Mouse (Mus musculus) midbrain, embryonic 14.5 days (tissue): ENCODE results near the gene Vmn1r2. TPM values are rescaled to one million over a fixed set of nuclear protein-coding genes. Genes with fewer than 3 reads are reported as not detected.
"Not testable (repeated sequence)": the region's sequence is repeated elsewhere in the genome, so short reads cannot be mapped to it uniquely, and the experiment has no call there.

Experiments
- ATAC-seq: fragments of 200-750 bp; cut with Nextera tagmentation; 2 replicates; pipeline ENCODE4 v1.8.0; 2017; ENCODE audit warnings: moderate number of reproducible peaks, moderate library complexity; ENCODE audit not compliant: low FRiP score, low TSS enrichment
- DNase-seq: peaks from one replicate; pipeline ENCODE4 v3.0.0-alpha.2; 2015
- H3K27ac ChIP-seq: fragments of 300-500 bp; sonication (generic); replicated peaks from 2 replicates; pipeline ENCODE4 v1.5.1; 2014; ENCODE audit warnings: mild to moderate bottlenecking, low read depth, low read length, moderate library complexity
- H3K27me3 ChIP-seq: fragments of 300-500 bp; sonication (generic); 2 replicates; pipeline ENCODE4 v1.6.1; 2014; ENCODE audit warnings: low read length, control low read depth, mixed read lengths; ENCODE audit not compliant: control insufficient read depth, insufficient read depth
- H3K36me3 ChIP-seq: fragments of 300-500 bp; sonication (generic); 2 replicates; pipeline ENCODE4 v1.6.1; 2014; ENCODE audit warnings: low read length, control low read depth; ENCODE audit not compliant: control insufficient read depth, insufficient read depth
- H3K4me1 ChIP-seq: fragments of 300-500 bp; sonication (generic); 2 replicates; pipeline ENCODE4 v1.6.1; 2014; ENCODE audit warnings: mild to moderate bottlenecking, antibody characterized with exemption, low read length, control low read depth; ENCODE audit not compliant: control insufficient read depth, insufficient read depth
- H3K4me2 ChIP-seq: fragments of 300-500 bp; sonication (generic); 2 replicates; pipeline ENCODE4 v1.6.1; 2014; ENCODE audit warnings: mild to moderate bottlenecking, low read length, moderate library complexity
- H3K4me3 ChIP-seq: fragments of 300-500 bp; sonication (generic); replicated peaks from 2 replicates; pipeline ENCODE4 v1.5.1; 2014; ENCODE audit warnings: low read depth, low read length
- H3K9ac ChIP-seq: fragments of 300-500 bp; sonication (generic); replicated peaks from 2 replicates; pipeline ENCODE4 v1.6.1; 2014; ENCODE audit warnings: mild to moderate bottlenecking, low read length, moderate library complexity
- H3K9me3 ChIP-seq: fragments of 300-500 bp; sonication (generic); 2 replicates; pipeline ENCODE4 v1.6.1; 2016; ENCODE audit warnings: low read length, control low read depth, mixed read lengths; ENCODE audit not compliant: control insufficient read depth
- WGBS: fragments of 180-500 bp; shearing (Covaris S2); extraction: QIAGEN DNeasy Blood & Tissue Kit; methylation state at CpG from one replicate; pipeline ENCODE4 v1.1.7; 2014; 5-methylcytosine and 5-hydroxymethylcytosine counted together
- polyA plus RNA-seq: library from polyadenylated mRNA; unstranded; fragments of >200 nt; fragmentation: Nextera tagmentation; extraction: Ambion mirVana; gene quantifications from 2 replicates; pipeline ENCODE4 v1.2.1, GENCODE M21; 2014

Vmn1r2 gene
- polyA plus RNA-seq, 1 experiment from 2014 or later = not detected

DNA sequence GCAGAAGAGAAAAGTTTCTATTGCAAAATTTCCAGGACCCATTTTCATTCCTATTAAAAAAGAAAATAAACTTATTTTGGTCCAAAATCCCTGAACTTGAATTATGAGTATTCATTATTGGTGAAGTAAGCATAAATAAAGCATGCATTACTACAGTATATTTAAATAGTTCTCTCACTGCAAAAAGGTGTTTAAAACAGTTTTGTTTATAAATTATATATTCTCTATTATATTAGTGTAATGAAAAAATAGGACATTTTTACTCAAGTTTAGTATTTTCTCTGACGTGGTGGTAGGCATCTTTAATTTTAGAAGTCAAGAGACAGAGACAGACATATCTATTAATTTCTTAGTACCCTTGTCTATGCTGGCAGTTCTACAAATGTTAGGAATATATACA is 18.1 kb downstream of the Vmn1r2 start, which contains the start of gene Vmn1r3:
Vmn1r3 (minus strand) TSS at position 101 of the 400 bp plus-strand sequence.
- not testable (repeated sequence) for H3K4me1 ChIP-seq, H3K27ac ChIP-seq, H3K9ac ChIP-seq, H3K27me3 ChIP-seq, H3K4me3 ChIP-seq, ATAC-seq, H3K36me3 ChIP-seq, H3K4me2 ChIP-seq, DNase-seq
- H3K9me3 ChIP-seq = peaks cover 15% of the 10 kb centered on the region
- 81% methylated on average over 1 of the region's 1 CpGs for WGBS

- DNase-seq, H3K36me3 ChIP-seq, H3K9me3 ChIP-seq, H3K27ac ChIP-seq, H3K4me1 ChIP-seq, H3K27me3 ChIP-seq, ATAC-seq, H3K4me2 ChIP-seq, H3K9ac ChIP-seq, H3K4me3 ChIP-seq: not testable (repeated sequence)
- WGBS = 67% methylated on average over 1 of the region's 1 CpGs
Measured at GRCm38 (mm10) chr4:3209643-3210217, 42.6 kb downstream of the Vmn1r2 start.

DNA sequence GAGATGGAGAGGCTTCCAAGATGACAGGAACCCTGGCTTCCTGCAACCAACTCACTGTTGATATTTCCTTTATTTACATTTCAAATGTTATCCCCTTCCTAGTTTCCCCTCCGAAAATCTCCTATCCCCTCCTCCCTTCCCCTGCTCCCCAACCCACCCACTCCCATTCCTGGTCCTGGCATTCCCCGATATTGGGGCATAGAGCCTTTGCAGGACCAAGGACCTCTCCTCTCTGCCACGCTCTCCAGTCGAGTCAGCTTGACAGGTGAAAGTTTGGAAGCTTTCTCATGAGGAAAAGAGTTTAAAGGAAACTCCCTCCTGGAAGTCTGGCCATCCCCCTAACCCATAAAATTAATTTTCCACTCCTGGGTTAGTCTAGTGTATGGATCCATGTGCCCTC is 46.2 kb downstream of the Vmn1r2 start:
- H3K9ac ChIP-seq, DNase-seq, H3K4me1 ChIP-seq, H3K36me3 ChIP-seq, H3K27me3 ChIP-seq, ATAC-seq, H3K4me2 ChIP-seq, H3K4me3 ChIP-seq, H3K27ac ChIP-seq, H3K9me3 ChIP-seq: not testable (repeated sequence)
- 74% methylated on average over 3 of the region's 4 CpGs for WGBS

GRCm38 (mm10) chr4:3216382-3216781 is 49.3 kb downstream of the Vmn1r2 start:
- not testable (repeated sequence) for H3K9ac ChIP-seq, H3K27me3 ChIP-seq, H3K36me3 ChIP-seq, DNase-seq, H3K27ac ChIP-seq, H3K4me3 ChIP-seq, H3K9me3 ChIP-seq, H3K4me1 ChIP-seq, ATAC-seq, H3K4me2 ChIP-seq
- WGBS = 71% methylated on average over 2 of the region's 2 CpGs

Other genes starting within 250 kb of the Vmn1r2 start
- not detected in 2 replicates for gene Vmn1r3, start 18.0 kb downstream of the Vmn1r2 start, polyA plus RNA-seq